Mouse (Mus musculus) limb, embryonic 10.5 days (tissue): ENCODE data around the gene Zp2. TPM values are rescaled to one million over a fixed set of nuclear protein-coding genes. Genes with fewer than 3 reads are reported as not detected.
A peak's percentile ranks its signal among the peaks of the same experiment; 100 is the strongest.

Source experiments
- DNase-seq: peaks from one replicate; pipeline ENCODE4 v3.0.0-alpha.2; 2017; ENCODE audit warnings: low spot score
- H3K27ac ChIP-seq: fragments of 300-500 bp; sonication (generic); 2 replicates; pipeline ENCODE4 v1.5.1; 2016; ENCODE audit warnings: mild to moderate bottlenecking
- H3K27me3 ChIP-seq: fragments of 300-500 bp; sonication (generic); 2 replicates; pipeline ENCODE4 v1.6.1; 2016; ENCODE audit warnings: low read depth, mild to moderate bottlenecking; ENCODE audit not compliant: poor library complexity, severe bottlenecking
- H3K36me3 ChIP-seq: fragments of 300-500 bp; sonication (generic); 2 replicates; pipeline ENCODE4 v1.6.1; 2016; ENCODE audit warnings: mild to moderate bottlenecking, moderate library complexity
- H3K4me1 ChIP-seq: fragments of 300-500 bp; sonication (generic); 2 replicates; pipeline ENCODE4 v1.6.1; 2016
- H3K4me3 ChIP-seq: fragments of 300-500 bp; sonication (generic); 2 replicates; pipeline ENCODE4 v1.5.1; 2016; ENCODE audit warnings: mild to moderate bottlenecking, moderate library complexity
- H3K9me3 ChIP-seq: fragments of 300-500 bp; sonication (generic); replicated peaks from 2 replicates; pipeline ENCODE4 v1.6.1; 2016; ENCODE audit warnings: mild to moderate bottlenecking
- WGBS: fragments of 180-500 bp; shearing (Covaris S2); methylation state at CpG from one replicate; pipeline ENCODE4 v1.1.7; 2016; 5-methylcytosine and 5-hydroxymethylcytosine counted together
- polyA plus RNA-seq: library from polyadenylated mRNA; unstranded; fragments of >200 nt; fragmentation: Nextera tagmentation; extraction: Ambion mirVana; gene quantifications from 2 replicates; pipeline ENCODE4 v1.2.1, GENCODE M21; 2016

The Zp2 gene
- polyA plus RNA-seq, 1 experiment from 2014 or later, result not detected

DNA sequence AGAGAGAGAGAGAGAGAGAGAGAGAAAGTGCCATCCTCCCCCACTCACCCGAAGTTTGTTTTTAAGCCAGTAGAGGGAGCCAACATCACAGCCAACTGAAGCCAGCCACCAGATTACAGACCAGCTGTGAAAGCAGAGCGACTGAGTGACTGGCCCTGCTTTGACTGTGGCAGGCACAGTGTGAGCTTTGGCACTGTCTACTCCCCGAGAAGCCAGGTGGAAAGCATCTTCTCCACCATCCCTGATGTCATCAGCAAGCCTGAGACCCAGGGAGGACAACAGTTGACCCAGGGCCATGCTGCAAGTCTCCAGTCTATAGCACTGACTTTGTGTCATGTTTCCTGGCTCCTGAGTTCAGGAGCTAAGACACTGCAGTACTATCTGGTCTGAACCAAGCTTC lies 20.2 kb downstream of the Zp2 start:
- 0% methylated on average over 3 of the region's 3 CpGs for WGBS
- DNase-seq, result peak; percentile 78
- no peaks in the 10 kb centered on the region; the same call in 1 of the 2 replicates for H3K36me3 ChIP-seq
- no peaks in the 10 kb centered on the region for H3K27me3 ChIP-seq
- peaks cover 31% of the 10 kb centered on the region for H3K4me1 ChIP-seq
- no peak overlapping the region for H3K4me3 ChIP-seq
- 0 out of 2 replicates have a peak overlapping the region, but pooled peaks have one; percentile 36 for H3K27ac ChIP-seq
- no peaks in the 10 kb centered on the region for H3K9me3 ChIP-seq

- no peak for DNase-seq
- Histone ChIP-seq H3K4me1 (peaks cover 31% of the 10 kb centered on the region), H3K4me3 (no peak overlapping the region), H3K27ac (no peak overlapping the region), H3K27me3 (no peaks in the 10 kb centered on the region), H3K9me3 (no peaks in the 10 kb centered on the region), H3K36me3 (no peaks in the 10 kb centered on the region; the same call in 1 of the 2 replicates)
- WGBS, result 94% methylated on average over 4 of the region's 4 CpGs
Measured at GRCm38 (mm10) chr7:120123776-120124175, 21.3 kb downstream of the Zp2 start.

DNA sequence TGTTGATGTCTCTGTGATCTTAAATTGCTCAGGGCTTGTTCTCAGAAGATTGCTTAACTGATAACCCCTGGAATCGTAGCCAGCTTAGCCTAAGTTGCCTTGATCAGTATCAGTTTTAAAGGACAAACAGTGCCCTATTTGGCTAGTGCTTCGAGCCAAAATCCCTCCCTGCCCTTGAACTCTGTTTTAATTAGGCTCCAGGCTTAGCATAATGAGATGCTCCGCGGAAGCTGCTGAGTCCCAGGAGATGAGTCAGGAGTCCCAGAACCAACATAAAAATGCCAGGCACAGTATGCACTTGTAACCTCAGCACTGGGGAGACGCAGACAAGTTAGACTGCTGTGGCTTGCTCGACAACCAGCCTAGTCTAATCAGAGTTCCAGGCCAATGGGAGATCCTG lies 27.6 kb downstream of the Zp2 start:
- 43% methylated on average over 6 of the region's 6 CpGs for WGBS
- H3K36me3 ChIP-seq, result no peaks in the 10 kb centered on the region; the same call in 1 of the 2 replicates
- no peaks in the 10 kb centered on the region for H3K9me3 ChIP-seq
- H3K4me3 ChIP-seq, result no peak overlapping the region
- H3K4me1 ChIP-seq, result no peaks in the 10 kb centered on the region
- no peaks in the 10 kb centered on the region for H3K27me3 ChIP-seq
- no peak overlapping the region for H3K27ac ChIP-seq
- no peak for DNase-seq

DNA sequence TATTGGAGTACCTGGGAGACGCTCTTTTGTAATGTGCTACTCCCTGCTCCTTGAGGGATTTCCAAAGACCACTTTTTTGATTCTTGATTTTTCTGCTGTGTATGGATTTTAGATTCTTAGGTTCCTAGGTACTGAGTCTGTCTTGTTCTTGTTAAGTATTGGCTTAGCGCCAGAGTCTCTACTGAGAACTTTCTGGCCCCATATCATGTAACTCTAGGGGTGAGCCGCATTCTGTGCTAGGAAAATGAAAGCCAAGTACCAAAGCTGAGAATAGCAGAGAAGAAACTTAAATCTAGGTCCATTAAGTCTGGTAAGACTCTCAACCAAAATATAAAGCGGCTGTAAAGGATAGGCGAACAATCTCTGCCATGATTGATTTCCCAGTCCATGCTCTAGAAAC lies 28.1 kb downstream of the Zp2 start:
- H3K27me3 ChIP-seq, result no peaks in the 10 kb centered on the region
- 87% methylated on average over 5 of the region's 5 CpGs for WGBS
- H3K9me3 ChIP-seq, result no peaks in the 10 kb centered on the region
- H3K4me3 ChIP-seq, result no peak overlapping the region
- no peak for DNase-seq
- no peaks in the 10 kb centered on the region; the same call in 1 of the 2 replicates for H3K36me3 ChIP-seq
- H3K27ac ChIP-seq, result no peak overlapping the region
- H3K4me1 ChIP-seq, result no peaks in the 10 kb centered on the region

DNA sequence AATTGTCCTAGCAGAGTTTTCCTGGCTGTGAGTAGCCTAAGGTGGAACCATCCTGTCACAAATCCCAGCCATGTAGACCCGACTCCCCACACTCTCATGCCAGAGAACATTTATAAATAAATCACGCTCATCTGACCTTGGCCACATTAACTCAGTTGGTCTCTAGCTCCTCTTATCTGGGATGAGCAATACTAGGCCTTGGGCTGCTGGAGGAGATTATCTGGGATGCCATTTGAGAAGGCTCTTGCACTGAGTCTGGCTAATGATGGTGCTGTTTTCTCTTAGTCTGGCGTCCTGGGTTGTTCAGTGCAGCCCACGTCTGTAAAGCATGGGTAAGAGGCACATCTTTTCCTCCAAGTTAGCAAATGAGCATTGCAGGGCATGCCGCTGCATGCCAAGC lies 35.4 kb downstream of the Zp2 start:
- 78% methylated on average over 5 of the region's 5 CpGs for WGBS
- DNase-seq, result no peak
- Histone ChIP-seq H3K9me3 (no peaks in the 10 kb centered on the region), H3K4me3 (no peak overlapping the region), H3K27me3 (no peaks in the 10 kb centered on the region), H3K27ac (no peak overlapping the region), H3K4me1 (no peaks in the 10 kb centered on the region), H3K36me3 (no peaks in the 10 kb centered on the region)

DNA sequence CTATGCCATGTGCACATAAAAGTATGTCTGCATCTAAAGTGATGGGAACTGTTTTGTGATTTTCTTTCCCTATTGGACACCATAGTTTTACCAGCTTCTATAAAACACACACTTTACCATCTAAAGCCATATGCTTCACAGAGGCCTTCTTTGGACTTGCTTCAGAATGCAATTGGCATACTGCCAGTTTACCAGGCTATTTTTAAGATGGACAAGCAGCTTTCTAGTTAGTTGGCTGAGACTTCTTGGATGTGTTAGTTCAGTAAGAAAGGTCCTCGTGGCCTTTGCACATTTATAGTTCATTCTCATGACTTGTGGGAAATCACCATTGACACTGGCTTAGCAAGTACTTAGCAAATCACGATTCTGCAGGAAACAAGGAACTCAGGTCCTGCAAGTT lies 38.7 kb downstream of the Zp2 start:
- H3K4me3 ChIP-seq, result no peak overlapping the region
- no peak overlapping the region for H3K27ac ChIP-seq
- no peaks in the 10 kb centered on the region for H3K9me3 ChIP-seq
- peaks cover 12% of the 10 kb centered on the region; the same call in 1 of the 2 replicates for H3K27me3 ChIP-seq
- H3K4me1 ChIP-seq, result peaks cover 16% of the 10 kb centered on the region
- DNase-seq, result no peak
- 92% methylated on average over 2 of the region's 2 CpGs for WGBS
- no peaks in the 10 kb centered on the region for H3K36me3 ChIP-seq

- 76% methylated on average over 3 of the region's 3 CpGs for WGBS
- no peak for DNase-seq
Measured at GRCm38 (mm10) chr7:120104975-120105374, 40.1 kb downstream of the Zp2 start.

DNA sequence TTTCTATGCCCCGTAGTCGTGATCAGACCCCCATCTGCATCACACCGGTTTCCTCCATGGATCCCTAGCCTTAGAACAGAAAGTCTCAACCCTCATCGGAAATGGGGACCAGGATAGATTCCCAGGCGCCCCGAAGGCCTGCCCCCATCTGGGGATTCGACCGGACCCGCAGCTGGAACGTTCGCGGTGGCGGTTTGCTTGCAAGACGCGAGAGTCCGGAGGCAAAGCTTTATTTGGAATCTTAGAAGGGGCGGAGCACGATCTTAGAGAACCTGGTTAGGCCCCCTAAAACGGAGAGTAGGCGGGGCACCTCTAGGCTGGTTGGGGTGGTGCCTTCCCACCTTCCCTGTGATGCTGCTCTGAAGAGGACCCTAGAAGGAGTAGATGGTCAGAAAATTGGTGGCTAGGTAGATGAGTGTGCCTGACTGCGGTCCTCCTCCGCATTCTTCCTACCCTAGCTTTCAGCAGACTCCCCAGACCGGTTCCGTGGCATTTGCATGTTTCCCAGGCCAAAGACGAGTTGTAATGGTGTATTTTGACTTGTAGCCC lies 42.0 kb downstream of the Zp2 start:
- Histone ChIP-seq H3K36me3 (no peaks in the 10 kb centered on the region), H3K27ac (peak overlapping the region; percentile 73; the same call in 1 of the 2 replicates), H3K4me3 (peak overlapping the region; percentile 63), H3K9me3 (no peaks in the 10 kb centered on the region), H3K27me3 (peaks cover 12% of the 10 kb centered on the region; the same call in 1 of the 2 replicates), H3K4me1 (peaks cover 16% of the 10 kb centered on the region)
- DNase-seq, result peak; percentile 56
- WGBS, result 1% methylated on average over 25 of the region's 25 CpGs

More at GRCm38 (mm10) chr7:120104975-120105374, 40.1 kb downstream of the Zp2 start:
- Histone ChIP-seq H3K4me1 (peaks cover 16% of the 10 kb centered on the region), H3K27ac (no peak overlapping the region), H3K36me3 (no peaks in the 10 kb centered on the region), H3K4me3 (no peak overlapping the region), H3K9me3 (no peaks in the 10 kb centered on the region), H3K27me3 (peaks cover 12% of the 10 kb centered on the region; the same call in 1 of the 2 replicates)

DNA sequence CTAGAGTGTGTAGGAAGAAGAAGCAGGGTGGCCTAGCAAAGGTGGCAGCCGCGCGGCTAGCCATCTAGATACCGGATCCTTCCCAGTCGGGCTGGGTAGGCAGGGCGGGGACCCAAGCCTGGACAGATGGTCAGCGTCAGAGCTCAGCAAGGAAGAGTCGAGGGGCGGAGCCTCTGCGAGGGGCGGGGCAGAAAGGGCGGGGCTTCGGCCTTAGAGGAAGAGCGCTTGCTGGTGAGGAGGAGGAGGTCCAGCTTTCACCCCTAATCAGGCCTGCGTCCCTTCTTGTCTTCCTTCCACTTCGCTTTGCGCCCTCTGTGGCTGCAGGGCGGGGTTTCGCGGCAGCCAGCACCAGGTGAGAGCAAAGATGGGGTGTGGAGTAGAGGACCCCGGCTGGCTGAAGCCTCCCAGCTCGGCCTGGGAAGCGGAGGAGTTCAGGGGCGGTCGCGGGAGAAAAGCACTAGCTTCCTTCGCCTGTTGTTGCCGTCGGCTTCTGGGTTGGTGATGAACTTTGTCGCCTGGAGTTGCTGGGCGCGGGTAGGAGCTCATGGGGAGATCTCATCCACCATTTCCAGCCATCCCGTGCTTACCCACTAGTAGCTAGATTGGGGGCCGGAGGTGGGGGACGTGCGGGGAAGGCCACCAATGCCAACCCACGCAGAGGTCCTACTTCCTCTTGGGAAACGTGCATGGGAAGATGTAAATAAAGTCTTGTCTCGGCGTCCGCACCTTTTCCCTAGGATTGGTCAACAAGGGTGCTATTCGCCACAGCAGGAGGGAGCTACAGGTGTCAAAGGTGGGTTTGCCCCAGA lies 42.7 kb downstream of the Zp2 start, which contains the start of gene Tmem159:
Gene Tmem159 (plus strand): TSS at position 190 of the 809 bp plus-strand sequence.
- H3K27ac ChIP-seq, result peak within 1 kb of the TSS; percentile 73
- peak within 1 kb of the TSS; percentile 63 for H3K4me3 ChIP-seq
- peaks cover 12% of the 10 kb centered on the region; the same call in 1 of the 2 replicates for H3K27me3 ChIP-seq
- DNase-seq, result peak; percentile 88
- peaks cover 20% of the 10 kb centered on the region for H3K4me1 ChIP-seq
- no peaks in the 10 kb centered on the region for H3K9me3 ChIP-seq
- H3K36me3 ChIP-seq, result no peaks in the 10 kb centered on the region
- under 1% methylated on average over 42 of the region's 42 CpGs for WGBS

DNA sequence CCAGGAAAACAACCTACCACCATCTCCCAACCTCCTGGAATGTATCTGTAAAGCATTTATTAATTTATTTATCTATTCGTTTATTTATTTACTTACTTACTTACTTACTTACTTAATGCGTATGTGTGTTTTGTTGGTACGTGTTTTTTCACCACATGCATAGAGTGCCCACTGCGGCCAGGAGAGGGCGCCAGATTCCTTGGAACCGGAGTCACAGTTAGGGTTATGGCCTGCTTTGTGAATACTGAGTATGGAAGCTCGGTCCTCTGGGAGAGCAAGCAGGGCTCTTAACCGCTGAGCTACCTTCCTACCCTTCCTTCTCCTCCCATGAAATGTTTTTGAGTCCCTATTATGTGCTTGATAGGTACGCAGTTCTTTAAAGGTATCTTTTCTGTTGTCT lies 46.7 kb downstream of the Zp2 start:
- peak; percentile 82 for DNase-seq

DNA sequence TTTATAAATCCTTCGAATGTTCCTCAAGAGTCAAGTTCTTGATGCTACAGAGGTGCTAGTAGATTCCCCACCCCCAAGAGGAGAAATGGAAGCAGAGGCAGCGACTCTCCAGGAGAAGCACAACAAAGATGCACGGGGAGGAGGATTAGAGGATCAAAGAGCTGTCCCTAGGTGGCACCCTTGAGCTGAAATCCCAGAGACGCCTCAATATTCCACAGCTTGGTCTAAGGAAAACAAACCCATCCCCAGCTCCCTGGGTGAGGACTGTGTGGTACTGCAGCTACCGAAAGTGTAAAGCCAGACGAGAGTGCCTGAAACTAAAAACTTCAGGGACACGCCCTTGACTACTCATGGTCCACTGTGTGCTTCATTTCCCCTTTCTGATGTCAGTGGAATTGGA lies 47.2 kb downstream of the Zp2 start:
- Histone ChIP-seq H3K9me3 (no peaks in the 10 kb centered on the region), H3K27me3 (peaks cover 14% of the 10 kb centered on the region; the same call in 1 of the 2 replicates), H3K4me3 (no peak overlapping the region), H3K4me1 (peaks cover 24% of the 10 kb centered on the region), H3K36me3 (no peaks in the 10 kb centered on the region), H3K27ac (no peak overlapping the region)
- WGBS, result 5% methylated on average over 7 of the region's 7 CpGs
- DNase-seq, result peak; percentile 60

More for the DNA sequence above, 46.7 kb downstream of the Zp2 start:
- WGBS, result 23% methylated on average over 9 of the region's 9 CpGs
- no peaks in the 10 kb centered on the region for H3K36me3 ChIP-seq
- no peak overlapping the region for H3K27ac ChIP-seq
- peaks cover 20% of the 10 kb centered on the region; the same call in 1 of the 2 replicates for H3K27me3 ChIP-seq
- peaks cover 25% of the 10 kb centered on the region for H3K4me1 ChIP-seq
- H3K4me3 ChIP-seq, result no peak overlapping the region
- H3K9me3 ChIP-seq, result no peaks in the 10 kb centered on the region

GRCm38 (mm10) chr7:120095180-120095579 lies 49.9 kb downstream of the Zp2 start, which contains the start of gene Dnah3:
Gene Dnah3 (minus strand): TSS chr7:120095280.
- DNase-seq, result no peak
- no peak within 1 kb of the TSS for H3K27ac ChIP-seq
- WGBS, result 85% methylated on average over 6 of the region's 6 CpGs
- 0 out of 2 replicates have a peak, but pooled peaks cover 10% of the 10 kb centered on the region for H3K27me3 ChIP-seq
- H3K4me3 ChIP-seq, result no peak within 1 kb of the TSS
- H3K4me1 ChIP-seq, result peaks cover 15% of the 10 kb centered on the region
- no peaks in the 10 kb centered on the region for H3K36me3 ChIP-seq
- no peaks in the 10 kb centered on the region for H3K9me3 ChIP-seq

- peaks cover 15% of the 10 kb centered on the region for H3K4me1 ChIP-seq
- H3K4me3 ChIP-seq, result no peak overlapping the region
- 0 out of 2 replicates have a peak, but pooled peaks cover 10% of the 10 kb centered on the region for H3K27me3 ChIP-seq
- H3K9me3 ChIP-seq, result no peaks in the 10 kb centered on the region
- 89% methylated on average over 3 of the region's 3 CpGs for WGBS
- no peak for DNase-seq
- no peaks in the 10 kb centered on the region for H3K36me3 ChIP-seq
- H3K27ac ChIP-seq, result no peak overlapping the region
Measured at GRCm38 (mm10) chr7:120094216-120094615, 50.9 kb downstream of the Zp2 start.
